Mouse (Mus musculus) layer of hippocampus, adult 8-10 months (tissue): ENCODE results near the gene Naa40. TPM values are rescaled to one million over a fixed set of nuclear protein-coding genes. Genes with fewer than 3 reads are reported as not detected.

Source experiments
- DNase-seq, 2 experiments: peaks; one replicate each; pipeline ENCODE4 v3.0.0; 2022; ENCODE audit warnings: low spot score in 2 of 2
- total RNA-seq, 4 experiments: library from RNA; stranded (reverse); gene quantifications; 2 replicates each; pipeline ENCODE4 v1.2.4; 2022

The Naa40 gene
- total RNA-seq, 4 experiments from 2014 or later: 34.6 to 44.2 (median 36.6) TPM

GRCm38 (mm10) chr19:7265478-7266191 is 24.7 kb upstream of the Naa40 start:
- DNase-seq: no peak

DNA sequence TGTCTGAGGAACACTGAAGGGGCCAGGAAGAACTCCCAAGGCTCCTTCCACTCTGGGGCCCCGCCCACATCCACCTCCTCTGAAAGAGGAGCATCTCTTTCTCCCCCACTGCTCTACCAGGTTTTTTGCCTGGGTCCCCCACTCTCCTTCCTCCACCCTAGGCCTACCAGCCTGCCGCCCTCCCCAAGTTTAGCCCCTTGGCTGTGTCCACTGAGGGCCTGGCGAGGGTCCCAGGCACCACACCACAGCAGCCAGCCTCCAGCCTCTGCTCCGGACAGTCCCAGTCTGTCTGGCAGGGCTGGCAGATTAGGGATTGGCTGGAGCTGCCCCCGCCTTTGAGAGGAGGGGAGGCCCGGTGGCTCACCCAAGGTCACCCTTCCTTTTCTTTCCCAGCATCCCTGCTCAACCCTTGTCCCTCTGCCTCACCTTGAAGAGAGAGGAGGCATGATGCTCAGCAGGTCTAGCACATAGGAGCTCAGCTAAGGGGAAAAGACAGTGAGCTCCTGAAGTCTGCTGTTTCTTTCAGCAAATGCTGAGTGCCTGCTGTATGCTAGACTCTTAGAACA is 23.9 kb upstream of the Naa40 start:
- no peak for DNase-seq

- peak in 1 of 2 experiments; percentile 62 for DNase-seq
Measured at GRCm38 (mm10) chr19:7264088-7264765, 23.2 kb upstream of the Naa40 start.

- DNase-seq: no peak
Measured at GRCm38 (mm10) chr19:7262592-7262991, 21.6 kb upstream of the Naa40 start.

DNA sequence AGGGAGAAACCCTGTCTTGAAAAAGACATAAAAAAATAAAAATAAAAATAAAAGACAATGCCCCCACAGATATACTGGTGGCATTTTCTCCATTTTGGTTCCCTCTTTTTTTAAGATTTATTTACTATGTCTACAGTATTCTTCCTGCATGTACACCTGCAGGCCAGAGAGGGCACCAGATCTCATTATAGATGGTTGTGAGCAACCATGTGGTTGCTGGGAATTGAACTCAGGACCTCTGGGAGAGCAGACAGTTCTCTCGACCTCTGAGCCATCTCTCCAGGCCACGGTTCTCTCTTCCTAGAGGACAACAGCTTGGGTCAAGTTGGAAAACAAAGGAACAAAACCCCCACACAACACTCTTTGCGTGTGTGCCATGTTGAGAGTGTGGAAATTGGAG is 21.0 kb upstream of the Naa40 start:
- no peak for DNase-seq

- no peak for DNase-seq
Measured at GRCm38 (mm10) chr19:7261476-7261875, 20.5 kb upstream of the Naa40 start.

- no peak for DNase-seq
Measured at GRCm38 (mm10) chr19:7257881-7258280, 16.9 kb upstream of the Naa40 start.

DNA sequence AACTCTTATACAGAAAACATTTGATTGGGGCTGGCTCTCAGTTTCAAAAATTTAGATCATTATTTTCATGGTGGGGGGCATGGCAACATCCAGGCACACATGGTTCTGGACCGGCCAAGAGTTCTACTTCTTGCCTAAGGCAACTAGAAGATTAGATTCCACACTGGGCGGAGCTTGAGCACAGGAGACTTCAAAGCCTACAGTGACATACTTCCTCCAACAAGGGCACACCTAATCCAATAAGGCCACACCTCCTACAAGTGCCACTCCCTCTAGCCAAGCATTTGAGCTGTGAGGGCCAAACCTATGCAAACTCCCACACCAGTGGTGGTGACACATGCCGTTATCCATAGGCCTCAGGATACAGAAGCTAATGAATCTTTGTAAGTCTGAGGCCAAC is 5.0 kb upstream of the Naa40 start:
- DNase-seq: no peak

DNA sequence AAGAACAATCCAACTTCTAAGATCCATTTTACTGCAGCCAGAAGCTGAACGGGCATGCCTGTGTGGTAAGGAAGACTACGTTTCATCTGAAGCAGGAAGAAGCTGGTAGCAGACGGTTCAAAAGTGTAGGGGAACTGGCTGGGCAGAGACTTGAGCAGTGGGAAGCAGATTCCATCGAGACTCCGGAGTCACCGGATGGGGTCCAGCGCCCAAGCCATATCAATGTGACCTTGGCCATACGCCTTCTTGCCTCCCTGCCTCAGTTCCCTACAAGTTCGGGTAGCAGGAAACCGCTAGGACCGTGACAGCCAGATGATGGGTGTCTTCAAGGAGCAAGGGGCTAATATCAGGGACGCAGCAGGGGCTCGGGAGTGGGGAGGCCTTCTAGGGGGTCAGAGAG is 692 bp downstream of the Naa40 start:
- DNase-seq: no peak

GRCm38 (mm10) chr19:7239574-7239973 is 1.4 kb downstream of the Naa40 start:
- DNase-seq: no peak

DNA sequence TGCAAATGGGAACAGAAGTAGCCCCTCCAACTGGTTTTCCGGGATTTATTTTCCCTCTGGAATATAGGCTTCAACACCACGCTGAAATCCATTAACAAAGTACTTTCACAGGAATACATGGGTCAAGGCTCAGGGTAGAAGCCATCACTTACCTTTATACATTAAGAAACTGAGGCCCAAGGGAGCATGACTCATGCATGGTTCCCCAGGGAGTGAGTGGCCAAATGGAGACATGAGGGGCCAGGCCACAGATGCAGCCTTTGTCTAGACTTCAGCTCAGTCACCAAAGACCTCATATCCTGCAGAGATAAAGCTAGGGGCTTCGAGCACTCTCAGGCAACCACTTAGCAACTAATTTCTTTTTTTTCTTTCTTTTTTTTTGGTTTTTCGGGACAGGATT is 4.2 kb downstream of the Naa40 start:
- no peak for DNase-seq

GRCm38 (mm10) chr19:7236011-7236410 is 5.0 kb downstream of the Naa40 start:
- no peak for DNase-seq

- no peak for DNase-seq
Measured at GRCm38 (mm10) chr19:7235461-7235860, 5.5 kb downstream of the Naa40 start.

- DNase-seq: peak; percentile 79 to 82
Measured at GRCm38 (mm10) chr19:7234537-7235221, 6.3 kb downstream of the Naa40 start.

DNA sequence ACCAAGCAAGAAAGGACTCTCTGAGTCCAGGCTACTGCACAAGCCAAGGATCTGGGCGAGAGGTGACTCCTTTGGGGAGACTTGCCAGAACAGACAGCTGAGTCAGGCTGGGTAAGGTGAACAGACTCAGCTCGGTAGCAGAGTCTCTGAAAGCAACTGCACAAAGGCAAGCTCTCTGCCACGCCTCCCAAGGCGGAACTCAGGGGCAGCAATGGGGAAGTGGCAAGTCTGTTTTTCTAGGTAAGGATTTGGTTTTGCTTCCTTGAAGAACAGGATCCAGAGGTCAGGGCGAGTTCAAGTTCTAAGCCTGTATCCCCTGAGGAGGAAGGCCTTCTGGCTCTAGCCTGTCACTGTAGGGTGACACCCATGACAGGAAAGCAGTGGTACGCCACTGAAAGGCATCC is 14.5 kb downstream of the Naa40 start:
- no peak for DNase-seq

DNA sequence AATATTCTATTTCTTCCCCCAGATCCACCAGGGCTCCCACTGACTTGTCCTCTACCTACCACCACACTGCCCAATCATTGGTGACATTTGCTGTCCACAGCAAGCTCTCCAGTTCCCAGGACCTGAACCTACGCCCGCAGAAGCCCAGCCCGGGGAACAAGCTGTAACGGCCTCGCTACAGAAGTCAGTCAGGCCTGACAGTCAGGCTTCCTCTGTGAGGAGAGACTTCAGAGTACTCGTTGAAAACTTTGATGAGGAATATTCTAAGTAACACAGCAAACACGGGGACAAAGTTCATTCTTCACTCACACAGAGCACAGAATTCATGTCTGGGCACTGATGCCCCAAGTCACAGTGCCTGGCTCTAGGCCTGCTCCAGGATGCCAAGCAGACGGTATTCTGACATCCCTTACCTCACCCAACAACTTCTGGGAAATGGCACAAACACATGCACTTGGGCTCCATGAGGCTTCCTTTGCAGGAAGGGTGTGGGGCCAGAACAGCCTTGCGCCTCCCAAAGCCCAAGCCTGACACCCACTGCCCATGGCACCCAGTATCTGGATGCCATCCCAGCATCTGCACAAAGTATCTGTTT is 15.8 kb downstream of the Naa40 start:
- no peak for DNase-seq

GRCm38 (mm10) chr19:7224253-7224652 is 16.7 kb downstream of the Naa40 start:
- DNase-seq: no peak

DNA sequence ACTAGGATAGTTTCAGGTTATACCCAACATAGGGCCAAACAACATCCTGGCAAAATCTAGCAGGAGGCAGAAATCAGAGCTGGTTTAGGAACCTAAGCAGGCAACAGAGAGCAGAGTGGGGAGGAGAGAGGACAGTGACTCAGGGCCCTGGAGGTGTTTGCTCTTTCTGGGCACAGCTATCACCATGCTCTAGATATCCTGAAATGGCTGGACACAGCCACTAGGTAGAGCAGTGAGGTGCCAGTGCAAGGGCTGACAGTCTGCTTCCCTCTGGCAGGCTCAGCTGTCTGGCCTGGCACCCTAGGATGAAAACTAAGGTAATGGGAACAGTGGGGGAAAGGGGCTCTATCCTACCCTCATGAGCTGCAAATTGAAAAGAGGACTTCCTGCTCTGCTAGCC is 17.5 kb downstream of the Naa40 start:
- DNase-seq: no peak

- no peak for DNase-seq
Measured at GRCm38 (mm10) chr19:7222196-7222595, 18.8 kb downstream of the Naa40 start.

- DNase-seq: no peak
Measured at GRCm38 (mm10) chr19:7218753-7219152, 22.2 kb downstream of the Naa40 start.

DNA sequence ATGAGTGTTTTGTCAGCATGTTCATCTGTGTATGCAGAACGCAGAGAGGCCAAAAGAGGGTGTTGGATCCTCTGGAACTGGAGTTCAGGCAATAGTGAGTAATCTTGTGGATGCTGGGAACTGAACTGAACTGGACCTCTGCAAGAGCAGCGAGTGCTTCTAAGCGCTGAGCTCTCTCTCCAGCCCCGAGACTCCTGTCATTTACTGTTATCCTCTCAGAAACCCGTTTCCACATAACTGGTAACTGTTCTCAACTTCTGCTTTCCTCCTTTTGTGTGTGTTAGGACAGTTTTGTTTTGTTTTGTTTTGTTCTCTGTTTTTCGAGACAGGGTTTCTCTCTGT is 23.1 kb downstream of the Naa40 start:
- DNase-seq: no peak
